Mouse (Mus musculus): ENCODE measurements around the gene Cfap97d2. TPM values are rescaled to one million over a fixed set of nuclear protein-coding genes. Genes with fewer than 3 reads are reported as not detected.

The Cfap97d2 gene
- total and polyA plus RNA-seq, 2 experiments from 2014 or later = not detected

DNA sequence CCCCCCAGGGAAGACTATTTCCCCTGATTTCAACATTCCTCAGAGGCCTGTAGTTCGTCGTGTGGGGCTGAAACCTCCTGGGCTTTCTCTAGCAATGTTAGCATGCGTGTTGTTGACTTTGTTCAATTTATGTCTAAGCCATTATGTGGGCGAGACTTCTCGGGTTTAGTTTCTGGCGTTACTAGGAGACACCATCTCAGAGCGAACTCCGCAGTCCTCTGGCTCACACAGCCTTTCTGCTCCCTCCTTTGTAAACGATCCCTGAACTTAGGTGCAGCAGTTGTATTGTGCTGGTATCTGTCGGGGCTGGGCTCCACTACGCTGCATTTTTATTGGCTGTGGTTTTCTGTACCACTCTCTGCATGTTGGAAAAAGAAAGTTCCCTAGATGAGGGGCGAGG is 11.0 kb upstream of the Cfap97d2 start:
- ATAC-seq (ENCODE audit: insufficient read depth, low read depth) (no peak), DNase-seq (ENCODE audit: low spot score) (no peak)
- WGBS = 64% methylated on average over 12 of the region's 12 CpGs
- Histone ChIP-seq H3K27me3 (ENCODE audit: control insufficient read depth, insufficient read depth, low read length) (no peaks in the 10 kb centered on the region; the same call in none of the 2 replicates), H3K4me3 (ENCODE audit: low read depth, low read length) (no peak overlapping the region), H3K9ac (replicated peaks; ENCODE audit: low read depth, low read length) (no peak overlapping the region), H3K4me1 (ENCODE audit: control insufficient read depth, insufficient read depth) (peaks cover 12% of the 10 kb centered on the region), H3K9me3 (replicated peaks; ENCODE audit: control insufficient read depth, low read length) (no peaks in the 10 kb centered on the region), H3K36me3 (replicated peaks; ENCODE audit: control insufficient read depth, insufficient read depth, low read length) (no peaks in the 10 kb centered on the region), H3K4me2 (ENCODE audit: low read depth, low read length) (no peak overlapping the region), H3K27ac (ENCODE audit: low read depth) (no peak overlapping the region)
- TF ChIP-seq EP300 (IDR thresholded peaks at IDR 0.05; ENCODE audit: low read depth) (no peak), CTCF (IDR thresholded peaks at IDR 0.05; ENCODE audit: low read depth) (no peak)

DNA sequence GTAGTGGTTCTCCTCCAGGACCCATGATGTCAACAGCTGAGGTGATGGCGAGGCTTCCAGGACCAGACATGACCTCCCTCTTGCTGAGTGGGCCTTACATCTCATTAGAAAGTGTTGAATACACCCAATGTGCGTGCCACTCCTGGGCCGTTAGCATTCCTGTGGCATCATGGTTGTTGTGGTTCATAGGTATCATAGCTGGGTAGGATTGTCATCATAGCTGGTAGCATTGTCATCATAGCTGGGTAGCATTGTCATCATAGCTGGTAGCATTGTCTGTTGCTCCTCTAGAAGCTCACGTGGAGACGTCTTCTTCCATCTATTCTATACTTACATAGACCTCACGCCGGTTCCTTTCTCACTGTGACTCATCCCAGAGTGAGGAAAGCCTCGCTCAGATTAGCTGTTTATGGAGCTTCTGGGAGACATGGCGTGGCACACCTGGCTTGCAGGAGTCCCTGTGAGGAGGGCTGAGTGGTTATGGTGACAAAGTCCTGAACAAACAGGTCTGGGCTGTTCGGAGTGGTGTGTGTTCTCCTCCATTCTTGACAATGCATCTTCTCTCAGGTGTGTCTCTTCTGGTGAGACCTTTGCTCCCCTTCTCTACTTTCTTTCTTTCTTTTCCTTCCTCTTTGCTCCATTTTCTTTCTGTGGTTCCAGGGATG is 10.4 kb upstream of the Cfap97d2 start:
- Histone ChIP-seq H3K9ac (replicated peaks; ENCODE audit: low read depth, low read length) (no peak overlapping the region), H3K4me3 (ENCODE audit: low read depth, low read length) (no peak overlapping the region), H3K27me3 (ENCODE audit: control insufficient read depth, insufficient read depth, low read length) (no peaks in the 10 kb centered on the region; the same call in none of the 2 replicates), H3K4me1 (ENCODE audit: control insufficient read depth, insufficient read depth) (peaks cover 18% of the 10 kb centered on the region), H3K9me3 (replicated peaks; ENCODE audit: control insufficient read depth, low read length) (no peaks in the 10 kb centered on the region), H3K27ac (ENCODE audit: low read depth) (no peak overlapping the region), H3K4me2 (ENCODE audit: low read depth, low read length) (no peak overlapping the region), H3K36me3 (replicated peaks; ENCODE audit: control insufficient read depth, insufficient read depth, low read length) (no peaks in the 10 kb centered on the region)
- TF ChIP-seq EP300 (IDR thresholded peaks at IDR 0.05; ENCODE audit: low read depth) (no peak), CTCF (IDR thresholded peaks at IDR 0.05; ENCODE audit: low read depth) (no peak)
- ATAC-seq (ENCODE audit: insufficient read depth, low read depth) (no peak), DNase-seq (ENCODE audit: low spot score) (no peak)
- 85% methylated on average over 10 of the region's 10 CpGs for WGBS

DNA sequence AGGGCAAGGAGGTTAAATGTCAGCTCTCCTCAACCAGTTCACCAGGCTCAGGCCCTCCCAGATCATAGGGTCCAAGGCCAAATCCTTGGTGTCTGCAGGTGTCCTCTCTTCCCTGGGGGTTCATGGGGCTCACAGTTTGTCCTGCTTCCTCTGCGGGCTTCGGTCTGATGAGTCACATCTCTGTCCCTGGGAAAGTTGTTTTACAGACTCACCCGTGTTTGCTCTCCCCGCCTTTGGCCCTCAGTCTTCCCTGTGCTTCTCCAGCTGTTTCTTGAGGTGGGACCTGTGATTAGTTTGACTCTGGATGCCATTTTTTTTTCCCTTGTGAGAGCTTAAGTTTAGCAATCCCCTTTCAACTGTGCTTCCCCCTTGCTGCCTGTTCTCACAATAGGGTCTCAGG is 9.5 kb upstream of the Cfap97d2 start:
- no peaks in the 10 kb centered on the region for H3K36me3 ChIP-seq (replicated peaks; ENCODE audit: control insufficient read depth, insufficient read depth, low read length)
- 67% methylated on average over 4 of the region's 4 CpGs for WGBS
- peaks cover 18% of the 10 kb centered on the region for H3K4me1 ChIP-seq (ENCODE audit: control insufficient read depth, insufficient read depth)
- H3K9me3 ChIP-seq (replicated peaks; ENCODE audit: control insufficient read depth, low read length) = no peaks in the 10 kb centered on the region
- no peak for ATAC-seq (ENCODE audit: insufficient read depth, low read depth)
- no peak overlapping the region for H3K27ac ChIP-seq (ENCODE audit: low read depth)
- no peak overlapping the region for H3K4me2 ChIP-seq (ENCODE audit: low read depth, low read length)
- DNase-seq (ENCODE audit: low spot score) = no peak
- TF ChIP-seq CTCF (IDR thresholded peaks at IDR 0.05; ENCODE audit: low read depth) (no peak), EP300 (IDR thresholded peaks at IDR 0.05; ENCODE audit: low read depth) (no peak)
- H3K4me3 ChIP-seq (ENCODE audit: low read depth, low read length) = no peak overlapping the region
- no peaks in the 10 kb centered on the region; the same call in none of the 2 replicates for H3K27me3 ChIP-seq (ENCODE audit: control insufficient read depth, insufficient read depth, low read length)
- H3K9ac ChIP-seq (replicated peaks; ENCODE audit: low read depth, low read length) = no peak overlapping the region

DNA sequence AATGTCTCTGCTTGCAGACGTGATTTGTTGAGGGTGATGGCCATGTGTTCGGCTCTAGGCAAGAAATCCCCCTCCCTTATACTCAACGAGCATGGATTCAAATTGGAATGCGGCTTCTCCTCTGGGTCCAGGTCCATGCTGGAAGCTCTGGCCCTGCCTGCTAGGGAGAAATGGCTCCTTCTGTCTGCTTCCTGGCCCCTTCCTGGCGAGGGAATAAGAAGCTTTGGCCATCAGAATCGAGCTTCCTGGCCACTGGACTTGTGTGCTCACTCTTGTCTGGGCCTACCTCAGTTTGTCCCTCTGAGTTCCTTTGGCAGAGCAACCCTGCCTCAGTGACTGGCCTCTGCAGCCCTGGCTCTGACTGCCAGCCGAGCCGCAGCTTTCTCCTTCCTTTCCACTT is 8.5 kb upstream of the Cfap97d2 start:
- Histone ChIP-seq H3K4me2 (ENCODE audit: low read depth, low read length) (no peak overlapping the region), H3K4me1 (ENCODE audit: control insufficient read depth, insufficient read depth) (peaks cover 20% of the 10 kb centered on the region), H3K9me3 (replicated peaks; ENCODE audit: control insufficient read depth, low read length) (no peaks in the 10 kb centered on the region), H3K36me3 (replicated peaks; ENCODE audit: control insufficient read depth, insufficient read depth, low read length) (no peaks in the 10 kb centered on the region), H3K27me3 (ENCODE audit: control insufficient read depth, insufficient read depth, low read length) (no peaks in the 10 kb centered on the region; the same call in 1 of the 2 replicates), H3K4me3 (ENCODE audit: low read depth, low read length) (no peak overlapping the region), H3K27ac (ENCODE audit: low read depth) (0 out of 2 replicates have a peak overlapping the region, but pooled peaks have one; percentile 26), H3K9ac (replicated peaks; ENCODE audit: low read depth, low read length) (no peak overlapping the region)
- ATAC-seq (ENCODE audit: insufficient read depth, low read depth) (no peak), DNase-seq (ENCODE audit: low spot score) (no peak)
- TF ChIP-seq EP300 (IDR thresholded peaks at IDR 0.05; ENCODE audit: low read depth) (no peak), CTCF (IDR thresholded peaks at IDR 0.05; ENCODE audit: low read depth) (no peak)
- 70% methylated on average over 8 of the region's 8 CpGs for WGBS

DNA sequence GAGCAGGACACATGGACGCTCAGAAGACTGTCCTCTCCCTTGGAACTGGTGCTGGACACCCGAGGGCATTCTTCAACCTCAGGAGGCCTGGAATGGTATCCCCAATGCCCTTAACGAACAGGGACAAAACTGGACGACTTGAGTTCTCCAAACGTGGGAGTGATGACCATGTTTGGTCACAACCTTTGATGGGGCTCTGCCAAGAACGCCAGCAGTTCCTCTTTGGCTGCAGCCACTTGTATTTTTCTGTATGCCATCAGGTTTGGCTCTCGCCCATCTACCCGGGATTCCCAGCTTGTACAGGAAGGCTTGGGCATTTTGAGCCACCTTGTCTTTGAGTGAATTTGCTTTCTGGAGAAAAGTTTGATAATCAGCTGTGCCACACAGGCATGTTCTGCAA is 8.0 kb upstream of the Cfap97d2 start:
- DNase-seq (ENCODE audit: low spot score) (no peak), ATAC-seq (ENCODE audit: insufficient read depth, low read depth) (no peak)
- Histone ChIP-seq H3K4me2 (ENCODE audit: low read depth, low read length) (no peak overlapping the region), H3K9me3 (replicated peaks; ENCODE audit: control insufficient read depth, low read length) (no peaks in the 10 kb centered on the region), H3K4me1 (ENCODE audit: control insufficient read depth, insufficient read depth) (peaks cover 25% of the 10 kb centered on the region), H3K36me3 (replicated peaks; ENCODE audit: control insufficient read depth, insufficient read depth, low read length) (no peaks in the 10 kb centered on the region), H3K27ac (ENCODE audit: low read depth) (0 out of 2 replicates have a peak overlapping the region, but pooled peaks have one; percentile 26), H3K9ac (replicated peaks; ENCODE audit: low read depth, low read length) (no peak overlapping the region), H3K27me3 (ENCODE audit: control insufficient read depth, insufficient read depth, low read length) (no peaks in the 10 kb centered on the region; the same call in 1 of the 2 replicates), H3K4me3 (ENCODE audit: low read depth, low read length) (no peak overlapping the region)
- 42% methylated on average over 8 of the region's 8 CpGs for WGBS
- no peak for TF ChIP-seq EP300 (IDR thresholded peaks at IDR 0.05; ENCODE audit: low read depth)
- no peak for TF ChIP-seq CTCF (IDR thresholded peaks at IDR 0.05; ENCODE audit: low read depth)

GRCm38 (mm10) chr8:13698281-13698680 is 7.4 kb upstream of the Cfap97d2 start:
- Histone ChIP-seq H3K27me3 (ENCODE audit: control insufficient read depth, insufficient read depth, low read length) (no peaks in the 10 kb centered on the region; the same call in 1 of the 2 replicates), H3K9me3 (replicated peaks; ENCODE audit: control insufficient read depth, low read length) (no peaks in the 10 kb centered on the region), H3K9ac (replicated peaks; ENCODE audit: low read depth, low read length) (no peak overlapping the region), H3K4me3 (ENCODE audit: low read depth, low read length) (no peak overlapping the region), H3K36me3 (replicated peaks; ENCODE audit: control insufficient read depth, insufficient read depth, low read length) (no peaks in the 10 kb centered on the region), H3K4me2 (ENCODE audit: low read depth, low read length) (no peak overlapping the region), H3K4me1 (ENCODE audit: control insufficient read depth, insufficient read depth) (peaks cover 29% of the 10 kb centered on the region), H3K27ac (ENCODE audit: low read depth) (no peak overlapping the region)
- TF ChIP-seq CTCF (IDR thresholded peaks at IDR 0.05; ENCODE audit: low read depth) (no peak), EP300 (IDR thresholded peaks at IDR 0.05; ENCODE audit: low read depth) (no peak)
- WGBS = 80% methylated on average over 3 of the region's 3 CpGs
- ATAC-seq (ENCODE audit: insufficient read depth, low read depth) = no peak
- DNase-seq (ENCODE audit: low spot score) = no peak

All from heart, postnatal 0 days (tissue).